Mouse (Mus musculus): ENCODE measurements around the gene Crk.

- TF ChIP-seq CTCF (IDR thresholded peaks at IDR 0.05; ENCODE audit: low read depth, low read length) (no peak), POLR2A (IDR thresholded peaks at IDR 0.05; ENCODE audit: extremely low read depth, insufficient read depth, low read length) (no peak)
Measured at GRCm38 (mm10) chr11:75660081-75660590, 18.9 kb upstream of the Crk start.
